Mouse (Mus musculus): ENCODE results near the gene Snx29.

Gene Snx29

GRCm38 (mm10) chr16:11365626-11366025 lies 42.9 kb downstream of the Snx29 start:
- DNase-seq: no peak

GRCm38 (mm10) chr16:11366851-11367250 lies 44.1 kb downstream of the Snx29 start:
- DNase-seq: no peak

GRCm38 (mm10) chr16:11368412-11368811 lies 45.7 kb downstream of the Snx29 start:
- no peak for DNase-seq

GRCm38 (mm10) chr16:11369162-11369561 lies 46.5 kb downstream of the Snx29 start:
- DNase-seq: no peak

- no peak for DNase-seq
These were observed 46.9 kb downstream of the Snx29 start for GRCm38 (mm10) chr16:11369642-11370041.

- DNase-seq: no peak
These were observed 47.4 kb downstream of the Snx29 start for GRCm38 (mm10) chr16:11370132-11370544.

GRCm38 (mm10) chr16:11379264-11379663 lies 56.6 kb downstream of the Snx29 start:
- DNase-seq: no peak

- no peak for DNase-seq
These were observed 57.3 kb downstream of the Snx29 start for GRCm38 (mm10) chr16:11380038-11380437.

- no peak for DNase-seq
These were observed 58.2 kb downstream of the Snx29 start for GRCm38 (mm10) chr16:11380871-11381270.

- peak; percentile 22 for DNase-seq
These were observed 61.7 kb downstream of the Snx29 start for GRCm38 (mm10) chr16:11384361-11384760.

GRCm38 (mm10) chr16:11385150-11385549 lies 62.4 kb downstream of the Snx29 start:
- DNase-seq: no peak

GRCm38 (mm10) chr16:11385798-11386197 lies 63.1 kb downstream of the Snx29 start:
- no peak for DNase-seq

- DNase-seq: no peak
These were observed 63.5 kb downstream of the Snx29 start for GRCm38 (mm10) chr16:11386221-11386620.

GRCm38 (mm10) chr16:11388085-11388484 lies 65.4 kb downstream of the Snx29 start:
- no peak for DNase-seq

GRCm38 (mm10) chr16:11389324-11389723 lies 66.6 kb downstream of the Snx29 start:
- no peak for DNase-seq

GRCm38 (mm10) chr16:11396570-11396969 lies 73.9 kb downstream of the Snx29 start:
- no peak for DNase-seq

GRCm38 (mm10) chr16:11399386-11399785 lies 76.7 kb downstream of the Snx29 start:
- no peak for DNase-seq

GRCm38 (mm10) chr16:11399845-11400565 lies 77.3 kb downstream of the Snx29 start:
- no peak for DNase-seq

GRCm38 (mm10) chr16:11400936-11401335 lies 78.2 kb downstream of the Snx29 start:
- DNase-seq: no peak

- no peak for DNase-seq
These were observed 82.5 kb downstream of the Snx29 start for GRCm38 (mm10) chr16:11405193-11405592.

GRCm38 (mm10) chr16:11406201-11406600 lies 83.5 kb downstream of the Snx29 start:
- DNase-seq: no peak

GRCm38 (mm10) chr16:11406622-11407021 lies 83.9 kb downstream of the Snx29 start:
- no peak for DNase-seq

GRCm38 (mm10) chr16:11407932-11408620 lies 85.4 kb downstream of the Snx29 start:
- DNase-seq: no peak

- DNase-seq: no peak
These were observed 86.0 kb downstream of the Snx29 start for GRCm38 (mm10) chr16:11408726-11409125.

GRCm38 (mm10) chr16:11414631-11415030 lies 91.9 kb downstream of the Snx29 start:
- DNase-seq: no peak
